Mouse (Mus musculus) megakaryocyte, embryonic 14.5 days (primary cell): ENCODE data around the gene Unc45b. TPM values are rescaled to one million over a fixed set of nuclear protein-coding genes. Genes with fewer than 3 reads are reported as not detected.
A peak's percentile ranks its signal among the peaks of the same experiment; 100 is the strongest.

ENCODE experiments used
- H3K27me3 ChIP-seq: replicated peaks from 2 replicates; pipeline ENCODE3; 2012; ENCODE audit warnings: inconsistent platforms
- H3K36me3 ChIP-seq: replicated peaks from 2 replicates; pipeline ENCODE3; 2012; ENCODE audit warnings: low read length, inconsistent platforms, mixed read lengths
- H3K4me1 ChIP-seq: 2 replicates; pipeline ENCODE4 v1.6.1; 2012; ENCODE audit warnings: inconsistent platforms
- H3K4me3 ChIP-seq: replicated peaks from 2 replicates; pipeline ENCODE3; 2012; ENCODE audit warnings: moderate library complexity, mild to moderate bottlenecking, inconsistent platforms
- H3K9me3 ChIP-seq: 2 replicates; pipeline ENCODE4 v1.6.1; 2012; ENCODE audit warnings: inconsistent platforms
- FLI1 ChIP-seq: IDR thresholded peaks from 2 replicates; pipeline ENCODE4 v1.6.1; 2012; ENCODE audit warnings: low read length, inconsistent platforms, mixed read lengths
- GATA1 ChIP-seq: IDR thresholded peaks from 3 replicates; pipeline ENCODE4 v1.6.1; 2012; ENCODE audit warnings: mixed read lengths, low read length, inconsistent platforms, borderline replicate concordance
- polyA plus RNA-seq: library from polyadenylated mRNA; stranded (reverse); fragments of >175 nt; gene quantifications from 2 replicates; pipeline ENCODE4 v1.2.3, GENCODE M21; 2012; ENCODE audit warnings: low replicate concordance; ENCODE audit not compliant: insufficient read depth

The Unc45b gene
- polyA plus RNA-seq, 1 experiment: not detected

- Histone ChIP-seq H3K36me3 (peaks cover 14% of the 10 kb centered on the region), H3K27me3 (peaks cover 11% of the 10 kb centered on the region), H3K4me1 (peaks cover 46% of the 10 kb centered on the region), H3K4me3 (peak within 1 kb of the TSS; percentile 98), H3K9me3 (no peaks in the 10 kb centered on the region)
- TF ChIP-seq GATA1 (no peak), FLI1 (no peak)
Observed at GRCm38 (mm10) chr11:82890342-82890762, 20.0 kb upstream of the Unc45b start, which contains the start of gene Rad51d. Gene Rad51d (minus strand): TSS chr11:82890614.

- peaks cover 46% of the 10 kb centered on the region for H3K4me1 ChIP-seq
- H3K4me3 ChIP-seq: no peak within 1 kb of the TSS
- peaks cover 11% of the 10 kb centered on the region for H3K27me3 ChIP-seq
- H3K36me3 ChIP-seq: peaks cover 4% of the 10 kb centered on the region
- H3K9me3 ChIP-seq: peaks cover 4% of the 10 kb centered on the region
- no peak for TF ChIP-seq FLI1
Observed at GRCm38 (mm10) chr11:82891936-82892335, 18.4 kb upstream of the Unc45b start, which contains the start of gene Fndc8. Gene Fndc8 (plus strand): TSS chr11:82892124.

- peaks cover 14% of the 10 kb centered on the region for H3K4me1 ChIP-seq
- peaks cover 4% of the 10 kb centered on the region for H3K9me3 ChIP-seq
- peaks cover 51% of the 10 kb centered on the region for H3K36me3 ChIP-seq
- TF ChIP-seq GATA1 (no peak), FLI1 (no peak)
- peaks cover 3% of the 10 kb centered on the region for H3K27me3 ChIP-seq
- peak overlapping the region; percentile 23 for H3K4me3 ChIP-seq
Observed at GRCm38 (mm10) chr11:82897478-82897877, 12.9 kb upstream of the Unc45b start.

- TF ChIP-seq GATA1 (no peak), FLI1 (no peak)
- Histone ChIP-seq H3K4me1 (peaks cover 10% of the 10 kb centered on the region), H3K27me3 (no peaks in the 10 kb centered on the region), H3K4me3 (no peak overlapping the region), H3K9me3 (peaks cover 4% of the 10 kb centered on the region), H3K36me3 (peaks cover 74% of the 10 kb centered on the region)
Observed at GRCm38 (mm10) chr11:82899720-82900119, 10.6 kb upstream of the Unc45b start.

GRCm38 (mm10) chr11:82901606-82902310, 8.6 kb upstream of the Unc45b start:
- H3K9me3 ChIP-seq: no peaks in the 10 kb centered on the region
- H3K36me3 ChIP-seq: peaks cover 92% of the 10 kb centered on the region

GRCm38 (mm10) chr11:82904952-82905351, 5.4 kb upstream of the Unc45b start:
- Histone ChIP-seq H3K27me3 (peaks cover 3% of the 10 kb centered on the region), H3K36me3 (peaks cover 66% of the 10 kb centered on the region), H3K9me3 (no peaks in the 10 kb centered on the region), H3K4me1 (peaks cover 26% of the 10 kb centered on the region), H3K4me3 (no peak overlapping the region)
- TF ChIP-seq FLI1 (no peak), GATA1 (no peak)

More at GRCm38 (mm10) chr11:82901606-82902310, 8.6 kb upstream of the Unc45b start:
- no peak for TF ChIP-seq GATA1
- no peak for TF ChIP-seq FLI1
- Histone ChIP-seq H3K4me3 (no peak overlapping the region), H3K27me3 (no peaks in the 10 kb centered on the region), H3K4me1 (peaks cover 22% of the 10 kb centered on the region)

- TF ChIP-seq FLI1 (no peak), GATA1 (no peak)
- H3K27me3 ChIP-seq: peaks cover 12% of the 10 kb centered on the region
- peaks cover 57% of the 10 kb centered on the region for H3K36me3 ChIP-seq
- H3K4me3 ChIP-seq: no peak overlapping the region
- peaks cover 26% of the 10 kb centered on the region for H3K4me1 ChIP-seq
- H3K9me3 ChIP-seq: no peaks in the 10 kb centered on the region
Observed at GRCm38 (mm10) chr11:82905816-82906215, 4.5 kb upstream of the Unc45b start.

- H3K9me3 ChIP-seq: no peaks in the 10 kb centered on the region
- H3K4me3 ChIP-seq: peak within 1 kb of the TSS; percentile 99
- H3K27me3 ChIP-seq: peaks cover 28% of the 10 kb centered on the region
- TF ChIP-seq GATA1 (no peak), FLI1 (no peak)
- peaks cover 36% of the 10 kb centered on the region for H3K36me3 ChIP-seq
- peaks cover 26% of the 10 kb centered on the region for H3K4me1 ChIP-seq
Observed at GRCm38 (mm10) chr11:82907651-82908607, 2.4 kb upstream of the Unc45b start, which contains the start of gene Nle1. Gene Nle1 (minus strand): TSS chr11:82908411.

GRCm38 (mm10) chr11:82908608-82908989, 1.8 kb upstream of the Unc45b start:
- Histone ChIP-seq H3K4me3 (peak overlapping the region; percentile 99), H3K27me3 (peaks cover 34% of the 10 kb centered on the region)
- TF ChIP-seq FLI1 (no peak), GATA1 (no peak)

More at GRCm38 (mm10) chr11:82908608-82908989, 1.8 kb upstream of the Unc45b start:
- Histone ChIP-seq H3K36me3 (peaks cover 30% of the 10 kb centered on the region), H3K4me1 (peaks cover 26% of the 10 kb centered on the region), H3K9me3 (no peaks in the 10 kb centered on the region)
